Mouse (Mus musculus) layer of hippocampus, postnatal 25 days (tissue): ENCODE measurements at regions not wholly inside any gene's neighbourhood (a gene's known extent, or its start where the extent isn't known, plus 50 kb on each side); places are given as distances from the start of the nearest gene placed in this dataset.

Source experiments
- DNase-seq, 2 experiments: peaks; one replicate each; pipeline ENCODE4 v3.0.0; 2022; ENCODE audit warnings: mixed read lengths in 2 of 2, low spot score in 1 of 2; ENCODE audit errors: extremely low spot score in 1 of 2

GRCm38 (mm10) chr1:19290098-19290497 lies 81.4 kb downstream of the Tfap2b start:
- DNase-seq, result no peak

- DNase-seq, result no peak
Measured at GRCm38 (mm10) chr1:19321598-19321997, 112.9 kb downstream of the Tfap2b start.

GRCm38 (mm10) chr1:19336062-19336461 lies 127.3 kb downstream of the Tfap2b start:
- no peak for DNase-seq

- DNase-seq, result no peak
Measured at GRCm38 (mm10) chr1:19337207-19337606, 128.5 kb downstream of the Tfap2b start.

GRCm38 (mm10) chr1:19344445-19344844 lies 135.7 kb downstream of the Tfap2b start:
- DNase-seq, result no peak

- no peak for DNase-seq
Measured at GRCm38 (mm10) chr1:19350495-19350894, 141.8 kb downstream of the Tfap2b start.

GRCm38 (mm10) chr1:19384856-19385255 lies 176.1 kb downstream of the Tfap2b start:
- no peak for DNase-seq

GRCm38 (mm10) chr1:19388864-19389505 lies 180.3 kb downstream of the Tfap2b start:
- no peak for DNase-seq

GRCm38 (mm10) chr1:19407556-19407955 lies 198.8 kb downstream of the Tfap2b start:
- no peak for DNase-seq

- DNase-seq, result no peak
Measured at GRCm38 (mm10) chr1:19412345-19412744, 203.6 kb downstream of the Tfap2b start.

- peak in 1 of 2 experiments; percentile 2 for DNase-seq
Measured at GRCm38 (mm10) chr1:19421116-19421515, 212.4 kb downstream of the Tfap2b start.

- DNase-seq, result no peak
Measured at GRCm38 (mm10) chr1:19450786-19451185, 242.1 kb downstream of the Tfap2b start.

- no peak for DNase-seq
Measured at GRCm38 (mm10) chr1:19458646-19459441, 250.1 kb downstream of the Tfap2b start.

- peak; percentile 10 to 12 for DNase-seq
Measured at GRCm38 (mm10) chr1:19459876-19460275, 251.2 kb downstream of the Tfap2b start.

GRCm38 (mm10) chr1:19473561-19473960 lies 264.8 kb downstream of the Tfap2b start:
- no peak for DNase-seq
